Comparison of ENCODE assay signal across 28 mouse cellular contexts in the genomic region with DNA sequence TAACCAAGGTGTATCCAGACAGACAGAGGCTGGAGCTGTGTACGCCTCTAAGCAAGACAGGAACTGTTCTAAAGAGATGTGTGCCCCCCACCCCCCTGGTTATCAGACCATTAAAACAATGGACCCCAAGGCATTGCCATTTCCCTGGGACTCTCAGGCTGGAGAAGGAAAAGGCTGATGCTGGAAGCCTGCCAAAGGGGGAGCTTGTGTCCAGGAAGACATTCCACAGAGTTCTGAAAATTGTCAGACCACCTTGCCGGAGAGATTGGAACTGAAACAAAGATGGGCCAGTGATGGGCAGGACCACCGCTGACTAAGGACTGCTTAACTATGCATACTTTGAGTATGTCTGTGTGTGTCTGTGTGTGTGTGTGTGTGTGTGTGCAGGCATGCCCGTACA.
DNase-seq lines count a peak whose midpoint lies in the region; ATAC-seq lines count a peak whose summit lies in the region.
"Had no signal": no experiment of that assay in that cellular context is flagged by ENCODE, and none has a peak within 500 bp of the region (broad histone marks: within the 10 kb centered on the region; RNA-seq: fewer than 3 reads in every experiment).

No protein-coding gene starts in this region.

- H3K27ac ChIP-seq in intestine, embryonic 14.5 days (ENCODE audit: low read depth): no peak overlapping the region
- no peak overlapping the region for H3K27ac ChIP-seq in intestine, embryonic 16.5 days (ENCODE audit: low read length)
- no peak overlapping the region for H3K27ac ChIP-seq in liver, embryonic 12.5 days
- H3K27ac ChIP-seq: embryonic facial prominence, embryonic 12.5 days; forebrain, embryonic 10.5 days; heart, embryonic 13.5 days; kidney, postnatal 0 days; layer of hippocampus, adult 2 months; left cerebral cortex, adult 2 months; limb, embryonic 12.5 days; midbrain, embryonic 10.5 days; stomach, embryonic 15.5 days had no signal

- H3K4me1 ChIP-seq in intestine, embryonic 14.5 days (replicated peaks; ENCODE audit: control insufficient read depth, insufficient read depth, low read length): no peaks in the 10 kb centered on the region; the same call in 1 of the 2 replicates
- H3K4me1 ChIP-seq in intestine, embryonic 16.5 days (ENCODE audit: control insufficient read depth, insufficient read depth, low read length): no peaks in the 10 kb centered on the region
- H3K4me1 ChIP-seq in liver, embryonic 12.5 days: 0 out of 2 replicates have a peak, but pooled peaks cover 8% of the 10 kb centered on the region
- H3K4me1 ChIP-seq: embryonic facial prominence, embryonic 12.5 days; stomach, embryonic 15.5 days had no signal

- H3K27me3 ChIP-seq in intestine, embryonic 14.5 days (replicated peaks; ENCODE audit: control insufficient read depth, insufficient read depth, low read length): 0 out of 2 replicates have a peak, but pooled peaks cover 3% of the 10 kb centered on the region
- H3K27me3 ChIP-seq in intestine, embryonic 16.5 days (replicated peaks; ENCODE audit: control insufficient read depth, insufficient read depth, low read length): no peaks in the 10 kb centered on the region
- no peaks in the 10 kb centered on the region for H3K27me3 ChIP-seq in liver, embryonic 12.5 days (replicated peaks)
- H3K27me3 ChIP-seq: embryonic facial prominence, embryonic 12.5 days; stomach, embryonic 15.5 days had no signal

- H3K9ac ChIP-seq in intestine, embryonic 14.5 days (ENCODE audit: low read length): no peak overlapping the region
- no peak overlapping the region for H3K9ac ChIP-seq in intestine, embryonic 16.5 days (ENCODE audit: low read depth, low read length)
- no peak overlapping the region for H3K9ac ChIP-seq in liver, embryonic 12.5 days
- H3K9ac ChIP-seq: embryonic facial prominence, embryonic 12.5 days; forebrain, postnatal 0 days; heart, embryonic 13.5 days; limb, embryonic 12.5 days; liver, postnatal 0 days; stomach, embryonic 15.5 days had no signal

- no peak overlapping the region for H3K4me2 ChIP-seq in intestine, embryonic 14.5 days (ENCODE audit: low read length)
- H3K4me2 ChIP-seq in intestine, embryonic 16.5 days (ENCODE audit: low read depth, low read length): no peak overlapping the region
- H3K4me2 ChIP-seq in liver, embryonic 12.5 days: no peak overlapping the region
- H3K4me2 ChIP-seq: embryonic facial prominence, embryonic 12.5 days; heart, embryonic 13.5 days; limb, embryonic 12.5 days; liver, embryonic 11.5 days; stomach, embryonic 15.5 days had no signal

- no peak overlapping the region for H3K4me3 ChIP-seq in intestine, embryonic 14.5 days (ENCODE audit: low read depth, low read length)
- H3K4me3 ChIP-seq in intestine, embryonic 16.5 days (ENCODE audit: low read length): no peak overlapping the region
- no peak overlapping the region for H3K4me3 ChIP-seq in liver, embryonic 12.5 days
- H3K4me3 ChIP-seq: embryonic facial prominence, embryonic 12.5 days; forebrain, embryonic 10.5 days; heart, embryonic 13.5 days; layer of hippocampus, adult 2 months; left cerebral cortex, adult 2 months; limb, embryonic 12.5 days; midbrain, embryonic 10.5 days; stomach, embryonic 15.5 days had no signal

- no peaks in the 10 kb centered on the region for H3K9me3 ChIP-seq in intestine, embryonic 14.5 days (ENCODE audit: control insufficient read depth, low read length)
- no peaks in the 10 kb centered on the region for H3K9me3 ChIP-seq in intestine, embryonic 16.5 days (ENCODE audit: control insufficient read depth, low read length)
- no peaks in the 10 kb centered on the region for H3K9me3 ChIP-seq in liver, embryonic 12.5 days (replicated peaks)
- H3K9me3 ChIP-seq: embryonic facial prominence, embryonic 12.5 days; forebrain, embryonic 10.5 days; heart, embryonic 13.5 days; limb, embryonic 12.5 days; midbrain, embryonic 10.5 days; stomach, embryonic 15.5 days had no signal

- ATAC-seq in intestine, embryonic 14.5 days (replicated peaks; ENCODE audit: low FRiP score, low TSS enrichment, low read depth): no peak; the same call in 1 of the 2 replicates
- ATAC-seq in intestine, embryonic 16.5 days: no peak
- no peak for ATAC-seq in liver, embryonic 12.5 days
- ATAC-seq: forebrain, postnatal 0 days; hindbrain, embryonic 16.5 days; liver, postnatal 0 days; Patski had no signal

- no peaks in the 10 kb centered on the region for H3K36me3 ChIP-seq in intestine, embryonic 14.5 days (ENCODE audit: control insufficient read depth, insufficient read depth, low read length)
- H3K36me3 ChIP-seq in intestine, embryonic 16.5 days (ENCODE audit: control insufficient read depth, insufficient read depth, low read length): no peaks in the 10 kb centered on the region
- H3K36me3 ChIP-seq in liver, embryonic 12.5 days: no peaks in the 10 kb centered on the region
- H3K36me3 ChIP-seq: embryonic facial prominence, embryonic 12.5 days; forebrain, embryonic 10.5 days; heart, embryonic 13.5 days; limb, embryonic 12.5 days; midbrain, embryonic 10.5 days; stomach, embryonic 15.5 days had no signal

- peak; percentile 34 to 45 for DNase-seq in cerebellum, postnatal 10 days
- DNase-seq in cerebellum, adult 18-20 months: no peak
- peak; percentile 71 for DNase-seq in intestine, embryonic 14.5 days (ENCODE audit: low spot score)
- peak; percentile 12 for DNase-seq in liver
- peak; percentile 14 for DNase-seq in right cerebral cortex, postnatal 14 days
- DNase-seq in right cerebral cortex, postnatal 36 days (ENCODE audit: low spot score in 2 of 2): no peak
- DNase-seq: adrenal gland, postnatal 25 days; cerebellum, adult 8-10 months; cerebellum, postnatal 36 days; forebrain, postnatal 0 days; heart, postnatal 10 days; kidney, adult 18-20 months; liver, postnatal 0 days; lung, postnatal 14 days had no signal

- 31% methylated on average over 4 of the region's 4 CpGs for WGBS in intestine, embryonic 14.5 days
- 46% methylated on average over 4 of the region's 4 CpGs for WGBS in intestine, embryonic 16.5 days
- 66% methylated on average over 4 of the region's 4 CpGs for WGBS in liver, embryonic 12.5 days (ENCODE audit: insufficient replicate concordance)

Comparison
In these comparisons a context has a peak if more than half of its experiments do, and no peak if none do; other contexts are left out.
1. DNase-seq: peak in cerebellum, postnatal 10 days (2 of 2), intestine, embryonic 14.5 days (single experiment), liver (single experiment) and right cerebral cortex, postnatal 14 days (single experiment); none in cerebellum, adult 18-20 months (0 of 2) and right cerebral cortex, postnatal 36 days (0 of 2).